Mouse (Mus musculus) stomach, postnatal 0 days (tissue): ENCODE measurements around the gene Pus7l.

ENCODE experiments used
- CTCF ChIP-seq: IDR thresholded peaks from 2 replicates; pipeline ENCODE4 v1.5.1; 2016; ENCODE audit warnings: antibody characterized with exemption, low read depth, mild to moderate bottlenecking, moderate library complexity
- EP300 ChIP-seq: optimal IDR thresholded peaks from 2 replicates; pipeline ENCODE3; 2016; ENCODE audit warnings: antibody characterized with exemption

DNA sequence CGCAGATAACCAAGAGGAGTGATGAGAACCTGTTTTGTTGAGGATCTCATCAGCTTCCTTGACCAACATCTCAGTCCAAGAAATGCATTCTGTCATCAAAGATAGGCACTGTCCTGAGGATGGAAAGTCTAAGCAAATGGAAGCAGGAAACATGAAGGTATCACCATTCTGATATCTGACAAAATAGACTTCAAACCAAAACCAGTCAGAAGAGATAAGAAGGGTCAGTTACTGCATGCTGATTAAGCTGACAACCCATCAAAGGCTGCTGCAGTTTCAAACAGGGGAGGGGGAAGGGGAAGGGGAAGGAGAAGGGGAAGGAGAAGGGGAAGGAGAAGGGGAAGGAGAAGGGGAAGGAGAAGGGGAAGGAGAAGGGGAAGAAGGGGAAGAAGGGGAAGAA, 44.1 kb downstream of the Pus7l start:
- TF ChIP-seq CTCF = no peak
- TF ChIP-seq EP300 = no peak
